Mouse (Mus musculus): ENCODE results near the gene Zfp523.

DNA sequence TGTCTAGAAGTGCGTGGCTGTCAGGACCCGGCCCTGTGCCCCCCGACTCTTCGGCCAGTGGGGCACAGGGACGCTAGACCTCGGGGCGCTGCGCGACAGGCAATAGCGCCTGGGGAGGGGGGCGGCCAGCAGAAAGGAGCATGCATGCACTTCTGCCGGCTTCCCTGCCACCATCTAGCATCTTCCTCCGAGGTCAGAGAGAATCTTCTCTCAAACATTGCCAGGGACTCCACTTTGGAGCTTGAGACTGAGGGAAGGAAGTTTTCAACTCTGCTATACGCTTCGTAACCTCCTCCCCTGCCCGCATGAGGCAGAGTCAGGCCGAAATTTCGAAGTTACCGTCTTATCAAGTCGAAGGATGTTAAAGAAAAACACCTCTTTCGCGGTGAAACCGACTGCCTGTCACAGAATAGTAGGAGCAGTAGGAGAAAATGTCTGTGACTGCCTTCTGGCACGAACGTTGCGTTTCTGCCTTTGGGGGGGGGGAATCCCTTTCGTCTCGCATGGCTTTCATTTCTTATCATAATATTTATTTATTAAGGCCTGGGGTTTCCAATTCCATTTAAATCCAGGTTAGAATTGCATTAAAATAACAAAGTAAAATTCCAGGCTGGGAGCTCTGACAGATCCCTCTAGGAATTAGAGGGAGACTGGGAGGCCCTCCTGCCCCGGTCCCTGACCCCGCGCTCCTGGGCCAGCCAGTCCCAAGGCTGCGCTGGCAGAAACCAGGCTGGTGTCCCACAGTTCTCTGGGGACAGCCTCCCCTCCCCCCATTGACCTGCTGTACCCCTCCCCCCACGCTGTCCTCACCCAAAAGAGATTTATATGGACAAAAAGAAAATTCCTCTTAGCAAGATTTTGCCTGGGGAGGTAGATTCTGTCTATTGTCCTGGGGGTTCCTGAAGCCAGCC lies 34.0 kb upstream of the Zfp523 start:
- TF ChIP-seq CTCF (IDR thresholded peaks at IDR 0.05; ENCODE audit: borderline replicate concordance, insufficient read depth, low read length), result no peak
- no peak for TF ChIP-seq POLR2A (IDR thresholded peaks at IDR 0.05; ENCODE audit: low read depth, low read length)
